9 mouse cellular contexts compared by ENCODE assay signal in the genomic region with DNA sequence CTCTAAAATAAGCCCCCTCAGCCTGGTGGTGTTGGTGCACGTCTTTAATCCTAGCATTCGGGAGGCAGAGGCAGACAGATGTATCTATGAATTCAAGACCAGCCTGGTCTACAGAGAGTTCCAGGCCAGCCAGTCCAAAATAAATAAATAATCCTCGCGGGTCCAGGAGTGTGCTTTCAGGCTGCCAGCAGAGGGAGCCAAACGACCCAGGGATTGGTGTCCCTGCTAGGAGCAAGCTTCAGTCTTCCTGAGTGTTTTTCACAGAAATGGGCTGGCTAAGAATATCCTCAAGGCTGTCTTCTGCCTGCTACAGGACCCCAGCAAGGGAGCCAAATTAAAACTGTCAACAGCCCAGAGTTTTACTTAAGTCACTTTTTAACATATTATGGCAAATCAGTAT. TPM values are rescaled to one million over a fixed set of nuclear protein-coding genes. Genes with fewer than 3 reads are reported as not detected.
A peak's percentile ranks its signal among the peaks of the same experiment; 100 is the strongest.
DNase-seq lines count a peak whose midpoint lies in the region; ATAC-seq and TF ChIP-seq lines count a peak whose summit lies in the region.
"Had no signal": no experiment of that assay in that cellular context is flagged by ENCODE, and none has a peak within 500 bp of the region (broad histone marks: within the 10 kb centered on the region; RNA-seq: fewer than 3 reads in every experiment).

No protein-coding gene starts in this region.

- H3K9me3 ChIP-seq in embryonic facial prominence, embryonic 10.5 days = no peaks in the 10 kb centered on the region
- H3K9me3 ChIP-seq in heart, embryonic 13.5 days = no peaks in the 10 kb centered on the region
- no peaks in the 10 kb centered on the region for H3K9me3 ChIP-seq in lung, embryonic 14.5 days (ENCODE audit: low read depth, low read length)
- H3K9me3 ChIP-seq: midbrain, embryonic 12.5 days had no signal

- H3K4me2 ChIP-seq in heart, embryonic 13.5 days = no peak overlapping the region
- no peak overlapping the region for H3K4me2 ChIP-seq in lung, embryonic 14.5 days
- H3K4me2 ChIP-seq: midbrain, embryonic 12.5 days had no signal

- H3K9ac ChIP-seq in heart, embryonic 13.5 days = peak overlapping the region; percentile 2; the same call in 1 of the 2 replicates
- H3K9ac ChIP-seq in lung, embryonic 14.5 days = no peak overlapping the region
- H3K9ac ChIP-seq: midbrain, embryonic 12.5 days had no signal

- 22% methylated on average over 5 of the region's 5 CpGs for whole genome bisulfite sequencing in embryonic facial prominence, embryonic 10.5 days
- WGBS in heart, embryonic 13.5 days = 12% methylated on average over 5 of the region's 5 CpGs
- 10% methylated on average over 5 of the region's 5 CpGs for WGBS in lung, embryonic 14.5 days

- 0 out of 2 replicates have a peak overlapping the region, but pooled peaks have one; percentile 11 for H3K4me3 ChIP-seq in embryonic facial prominence, embryonic 10.5 days
- H3K4me3 ChIP-seq in heart, embryonic 13.5 days = no peak overlapping the region
- H3K4me3 ChIP-seq in lung, embryonic 14.5 days (ENCODE audit: low read depth, low read length) = no peak overlapping the region
- H3K4me3 ChIP-seq: midbrain, embryonic 12.5 days had no signal

- H3K27me3 ChIP-seq in embryonic facial prominence, embryonic 10.5 days (replicated peaks; ENCODE audit: low read depth, poor library complexity, severe bottlenecking) = no peaks in the 10 kb centered on the region
- no peaks in the 10 kb centered on the region for H3K27me3 ChIP-seq in heart, embryonic 13.5 days (replicated peaks)
- no peaks in the 10 kb centered on the region for H3K27me3 ChIP-seq in lung, embryonic 14.5 days (ENCODE audit: insufficient read depth, low read length)
- H3K27me3 ChIP-seq: midbrain, embryonic 12.5 days had no signal

- peak overlapping the region; percentile 21 for H3K27ac ChIP-seq in embryonic facial prominence, embryonic 10.5 days (replicated peaks)
- H3K27ac ChIP-seq in heart, embryonic 13.5 days (replicated peaks) = peak overlapping the region; percentile 53
- peak overlapping the region; percentile 24; the same call in 1 of the 2 replicates for H3K27ac ChIP-seq in lung, embryonic 14.5 days (ENCODE audit: low read depth)
- H3K27ac ChIP-seq: midbrain, embryonic 12.5 days had no signal

- TF ChIP-seq CTCF in lung, embryonic 14.5 days (IDR thresholded peaks at IDR 0.05; ENCODE audit: low read depth) = peak; percentile 94

- peak; percentile 76 for DNase-seq in ES-CJ7 (ENCODE audit: low read depth, low spot score)
- DNase-seq in adrenal gland, postnatal 25 days = peak; percentile 89
- DNase-seq in embryonic facial prominence, embryonic 10.5 days (ENCODE audit: low spot score) = peak; percentile 88
- peak; percentile 91 for DNase-seq in kidney, postnatal 14 days
- peak; percentile 96 for DNase-seq in lung, embryonic 14.5 days
- DNase-seq in retina, adult 2 months (ENCODE audit: low read depth, low spot score) = peak; percentile 68
- DNase-seq in urinary bladder, postnatal 36 days (ENCODE audit: low spot score in 2 of 2) = peak; percentile 66 to 79

- ATAC-seq in heart, embryonic 13.5 days (ENCODE audit: extremely low read depth, insufficient number of reproducible peaks, low FRiP score, low TSS enrichment) = peak; percentile 44; the same call in 1 of the 2 replicates
- peak; percentile 84 for ATAC-seq in lung, embryonic 14.5 days (ENCODE audit: insufficient read depth)

- peaks cover 99% of the 10 kb centered on the region for H3K36me3 ChIP-seq in embryonic facial prominence, embryonic 10.5 days (replicated peaks)
- H3K36me3 ChIP-seq in heart, embryonic 13.5 days = peaks cover 53% of the 10 kb centered on the region
- H3K36me3 ChIP-seq in lung, embryonic 14.5 days (ENCODE audit: insufficient read depth) = peaks cover 79% of the 10 kb centered on the region

- 0 out of 2 replicates have a peak, but pooled peaks cover 3% of the 10 kb centered on the region for H3K4me1 ChIP-seq in embryonic facial prominence, embryonic 10.5 days
- peaks cover 22% of the 10 kb centered on the region for H3K4me1 ChIP-seq in heart, embryonic 13.5 days
- H3K4me1 ChIP-seq in lung, embryonic 14.5 days (ENCODE audit: insufficient read depth) = no peaks in the 10 kb centered on the region

RNA-seq across cellular contexts. Expression of a gene that starts 11.6 kb away (rescaled TPM):
- total RNA-seq in adrenal gland, postnatal 25 days (2021) = 19.0 and 22.2 TPM in 2 replicates
- 10.3 and 11.9 TPM in 2 replicates for polyA plus RNA-seq in embryonic facial prominence, embryonic 10.5 days (2016; fragmentation: Nextera tagmentation; extraction: Ambion mirVana)
- 31.7 and 35.0 TPM in 2 replicates for polyA plus RNA-seq in heart, embryonic 13.5 days (2015; fragmentation: Nextera tagmentation; extraction: Ambion mirVana)
- 18.1 and 18.8 TPM in 2 replicates for polyA plus RNA-seq in lung, embryonic 14.5 days (2014; fragmentation: Nextera tagmentation; extraction: Ambion mirVana)

RNA-seq across cellular contexts. Expression of a gene that starts 13.8 kb away (rescaled TPM):
- 5.1 and 5.3 TPM in 2 replicates for total RNA-seq in adrenal gland, postnatal 25 days (2021)
- 38.8 and 41.5 TPM in 2 replicates for polyA plus RNA-seq in embryonic facial prominence, embryonic 10.5 days (2016; fragmentation: Nextera tagmentation; extraction: Ambion mirVana)
- polyA plus RNA-seq in heart, embryonic 13.5 days (2015; fragmentation: Nextera tagmentation; extraction: Ambion mirVana) = 11.9 and 12.4 TPM in 2 replicates
- polyA plus RNA-seq in lung, embryonic 14.5 days (2014; fragmentation: Nextera tagmentation; extraction: Ambion mirVana) = 30.7 and 31.2 TPM in 2 replicates

RNA-seq across cellular contexts. Expression of a gene that starts 19.2 kb away (rescaled TPM):
- total RNA-seq in adrenal gland, postnatal 25 days (2021) = 0.46 TPM in 1 of 2 replicates, not detected in the other
- 2.9 and 4.4 TPM in 2 replicates for polyA plus RNA-seq in embryonic facial prominence, embryonic 10.5 days (2016; fragmentation: Nextera tagmentation; extraction: Ambion mirVana)
- polyA plus RNA-seq in heart, embryonic 13.5 days (2015; fragmentation: Nextera tagmentation; extraction: Ambion mirVana) = 3.8 and 4.6 TPM in 2 replicates
- 4.0 and 4.5 TPM in 2 replicates for polyA plus RNA-seq in lung, embryonic 14.5 days (2014; fragmentation: Nextera tagmentation; extraction: Ambion mirVana)

RNA-seq across cellular contexts. Expression of a gene that starts 22.0 kb away (rescaled TPM):
- 5.7 and 6.4 TPM in 2 replicates for total RNA-seq in adrenal gland, postnatal 25 days (2021)
- polyA plus RNA-seq in embryonic facial prominence, embryonic 10.5 days (2016; fragmentation: Nextera tagmentation; extraction: Ambion mirVana) = 99.3 and 112 TPM in 2 replicates
- polyA plus RNA-seq in heart, embryonic 13.5 days (2015; fragmentation: Nextera tagmentation; extraction: Ambion mirVana) = 50.6 and 52.7 TPM in 2 replicates
- 74.2 and 81.8 TPM in 2 replicates for polyA plus RNA-seq in lung, embryonic 14.5 days (2014; fragmentation: Nextera tagmentation; extraction: Ambion mirVana)

RNA-seq across cellular contexts. Expression of a gene that starts 28.2 kb away (rescaled TPM):
- total RNA-seq in adrenal gland, postnatal 25 days (2021) = 2.4 and 3.1 TPM in 2 replicates
- polyA plus RNA-seq in embryonic facial prominence, embryonic 10.5 days (2016; fragmentation: Nextera tagmentation; extraction: Ambion mirVana) = 7.6 and 7.9 TPM in 2 replicates
- polyA plus RNA-seq in heart, embryonic 13.5 days (2015; fragmentation: Nextera tagmentation; extraction: Ambion mirVana) = 0.63 and 1.0 TPM in 2 replicates
- 2.7 TPM in 2 replicates for polyA plus RNA-seq in lung, embryonic 14.5 days (2014; fragmentation: Nextera tagmentation; extraction: Ambion mirVana)
